In genomic region chrX:103477507-103477906, GRCm38 (mm10) we compare ENCODE assay signal across 9 mouse cellular contexts. TPM values are rescaled to one million over a fixed set of nuclear protein-coding genes. Genes with fewer than 3 reads are reported as not detected.
DNase-seq lines count a peak whose midpoint lies in the region; ATAC-seq and TF ChIP-seq lines count a peak whose summit lies in the region.
"Had no signal": no experiment of that assay in that cellular context is flagged by ENCODE, and none has a peak within 500 bp of the region (broad histone marks: within the 10 kb centered on the region; RNA-seq: fewer than 3 reads in every experiment).

No protein-coding gene starts in this region.

- no peaks in the 10 kb centered on the region for H3K4me1 ChIP-seq in intestine, embryonic 16.5 days (ENCODE audit: control insufficient read depth, insufficient read depth, low read length)
- H3K4me1 ChIP-seq in liver, embryonic 11.5 days (replicated peaks; ENCODE audit: control insufficient read depth, insufficient read depth, low read length) = no peaks in the 10 kb centered on the region
- H3K4me1 ChIP-seq in midbrain, postnatal 0 days (ENCODE audit: insufficient read depth, low read length) = no peaks in the 10 kb centered on the region
- H3K4me1 ChIP-seq: neural tube, embryonic 13.5 days had no signal

- no peaks in the 10 kb centered on the region for H3K36me3 ChIP-seq in intestine, embryonic 16.5 days (ENCODE audit: control insufficient read depth, insufficient read depth, low read length)
- H3K36me3 ChIP-seq in liver, embryonic 11.5 days (ENCODE audit: control insufficient read depth, insufficient read depth, low read length) = peaks cover 2% of the 10 kb centered on the region; the same call in 1 of the 2 replicates
- no peaks in the 10 kb centered on the region for H3K36me3 ChIP-seq in midbrain, postnatal 0 days (ENCODE audit: insufficient read depth, low read length)
- H3K36me3 ChIP-seq: neural tube, embryonic 13.5 days had no signal

- no peak overlapping the region for H3K27ac ChIP-seq in intestine, embryonic 16.5 days (ENCODE audit: low read length)
- H3K27ac ChIP-seq in liver, embryonic 11.5 days (ENCODE audit: low read depth, low read length) = no peak overlapping the region
- H3K27ac ChIP-seq in midbrain, postnatal 0 days (ENCODE audit: low read depth, low read length) = no peak overlapping the region
- H3K27ac ChIP-seq: neural tube, embryonic 13.5 days had no signal

- no peaks in the 10 kb centered on the region for H3K9me3 ChIP-seq in intestine, embryonic 16.5 days (ENCODE audit: control insufficient read depth, low read length)
- H3K9me3 ChIP-seq in liver, embryonic 11.5 days (ENCODE audit: control insufficient read depth, low read length) = no peaks in the 10 kb centered on the region
- H3K9me3 ChIP-seq in midbrain, postnatal 0 days (ENCODE audit: low read length) = no peaks in the 10 kb centered on the region

- H3K4me3 ChIP-seq in intestine, embryonic 16.5 days (ENCODE audit: low read length) = no peak overlapping the region
- H3K4me3 ChIP-seq in liver, embryonic 11.5 days (ENCODE audit: low read depth, low read length) = no peak overlapping the region
- no peak overlapping the region for H3K4me3 ChIP-seq in midbrain, postnatal 0 days (ENCODE audit: low read depth, low read length)
- H3K4me3 ChIP-seq: neural tube, embryonic 13.5 days had no signal

- ATAC-seq in intestine, embryonic 16.5 days = peak; percentile 67
- peak; percentile 64 for ATAC-seq in liver, embryonic 11.5 days (replicated peaks; ENCODE audit: low FRiP score)
- no peak for ATAC-seq in midbrain, postnatal 0 days (ENCODE audit: low FRiP score)

- no peaks in the 10 kb centered on the region for H3K27me3 ChIP-seq in intestine, embryonic 16.5 days (replicated peaks; ENCODE audit: control insufficient read depth, insufficient read depth, low read length)
- no peaks in the 10 kb centered on the region for H3K27me3 ChIP-seq in liver, embryonic 11.5 days (replicated peaks; ENCODE audit: control insufficient read depth, insufficient read depth, low read length)
- no peaks in the 10 kb centered on the region for H3K27me3 ChIP-seq in midbrain, postnatal 0 days (ENCODE audit: insufficient read depth, low read length)
- H3K27me3 ChIP-seq: neural tube, embryonic 13.5 days had no signal

- WGBS in intestine, embryonic 16.5 days = 6% methylated on average over 3 of the region's 3 CpGs
- 9% methylated on average over 3 of the region's 3 CpGs for WGBS in liver, embryonic 11.5 days
- 13% methylated on average over 3 of the region's 3 CpGs for WGBS in midbrain, postnatal 0 days

- H3K9ac ChIP-seq in intestine, embryonic 16.5 days (ENCODE audit: low read depth, low read length) = no peak overlapping the region
- no peak overlapping the region for H3K9ac ChIP-seq in liver, embryonic 11.5 days (ENCODE audit: low read depth, low read length)
- no peak overlapping the region for H3K9ac ChIP-seq in midbrain, postnatal 0 days (replicated peaks; ENCODE audit: low read length, poor library complexity, severe bottlenecking)
- H3K9ac ChIP-seq: neural tube, embryonic 13.5 days had no signal

- peak; percentile 73 for TF ChIP-seq CTCF in midbrain, postnatal 0 days (IDR thresholded peaks at IDR 0.05)

- no peak overlapping the region for H3K4me2 ChIP-seq in intestine, embryonic 16.5 days (ENCODE audit: low read depth, low read length)
- no peak overlapping the region for H3K4me2 ChIP-seq in liver, embryonic 11.5 days
- no peak overlapping the region for H3K4me2 ChIP-seq in midbrain, postnatal 0 days (ENCODE audit: low read depth, low read length, poor library complexity, severe bottlenecking)
- H3K4me2 ChIP-seq: neural tube, embryonic 13.5 days had no signal

- peak; percentile 53 for DNase-seq in urinary bladder, postnatal 25 days (ENCODE audit: low spot score)
- DNase-seq in urinary bladder, adult 2 months (ENCODE audit: low spot score) = no peak
- peak; percentile 39 for DNase-seq in cerebellum, adult 9-11 months
- DNase-seq in frontal cortex, postnatal 36 days (ENCODE audit: low spot score in 2 of 2) = peak; percentile 45 to 56
- peak; percentile 45 for DNase-seq in liver, embryonic 11.5 days (ENCODE audit: low spot score)
- DNase-seq in midbrain, postnatal 0 days (ENCODE audit: low spot score) = peak; percentile 71
- DNase-seq in spleen, postnatal 4 days (ENCODE audit: low spot score in 2 of 2) = peak; percentile 55 to 88

RNA-seq across cellular contexts. Expression of gene Gm26992, which starts 55.7 kb away (rescaled TPM):
- 0.52 and 1.1 TPM in 2 replicates for polyA plus RNA-seq in urinary bladder, adult 2 months (2012; rRNA removed)
- not detected in 2 replicates for polyA plus RNA-seq in intestine, embryonic 16.5 days (2015; fragmentation: Nextera tagmentation; extraction: Ambion mirVana)
- not detected in 2 replicates for polyA plus RNA-seq in liver, embryonic 11.5 days (2014; fragmentation: Nextera tagmentation; extraction: Ambion mirVana)
- total RNA-seq in midbrain, postnatal 0 days (2014; rRNA removed) = 2.0 TPM in 1 of 2 replicates, not detected in the other
- polyA plus RNA-seq in midbrain, postnatal 0 days (2015; fragmentation: Nextera tagmentation; extraction: Ambion mirVana) = 0.63 TPM in 1 of 2 replicates, not detected in the other
- polyA plus RNA-seq: neural tube, embryonic 13.5 days had no signal
